Mouse (Mus musculus) heart, adult 18-20 months (tissue): ENCODE results near the gene H3f3a. TPM values are rescaled to one million over a fixed set of nuclear protein-coding genes. Genes with fewer than 3 reads are reported as not detected.

Experiments
- DNase-seq, 2 experiments: peaks; one replicate each; pipeline ENCODE4 v3.0.0; 2021 to 2022; ENCODE audit warnings: mixed read lengths in 1 of 2
- total RNA-seq, 2 experiments: library from RNA; stranded (reverse); gene quantifications; 2 replicates each; pipeline ENCODE4 v1.2.3; 2021

H3f3a gene
- total RNA-seq, 2 experiments from 2014 or later, result 363 to 405 TPM

- no peak for DNase-seq
Observed at GRCm38 (mm10) chr1:180823716-180824115, 10.0 kb upstream of the H3f3a start.

GRCm38 (mm10) chr1:180822276-180822675, 8.5 kb upstream of the H3f3a start:
- no peak for DNase-seq

GRCm38 (mm10) chr1:180821101-180821500, 7.4 kb upstream of the H3f3a start:
- no peak for DNase-seq

DNA sequence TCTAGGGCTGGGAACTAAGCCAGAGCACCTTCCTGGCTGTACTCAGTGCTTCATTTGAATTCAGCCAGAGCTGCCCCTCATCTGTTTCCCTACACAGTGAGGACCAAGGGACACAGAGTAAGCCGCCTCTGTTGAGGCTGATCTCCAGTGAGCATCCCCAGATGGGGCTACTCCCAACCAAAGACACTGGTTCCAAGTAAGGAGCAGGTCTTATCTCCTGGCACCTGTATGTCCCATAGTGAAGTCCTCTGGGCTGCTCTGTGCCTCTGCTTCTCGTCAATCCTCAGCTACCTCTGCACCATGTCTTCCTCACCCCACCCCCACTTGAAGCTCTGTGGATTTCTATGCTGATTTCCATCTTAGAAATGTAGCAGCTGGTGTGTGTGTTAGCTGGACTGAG, 4.3 kb upstream of the H3f3a start:
- no peak for DNase-seq

GRCm38 (mm10) chr1:180815371-180816024, 1.8 kb upstream of the H3f3a start:
- DNase-seq, result no peak

GRCm38 (mm10) chr1:180813409-180813884, 296 bp downstream of the H3f3a start:
- peak; percentile 97 for DNase-seq

- DNase-seq, result peak; percentile 72 to 82
Observed at GRCm38 (mm10) chr1:180812463-180813408, 1.0 kb downstream of the H3f3a start.

GRCm38 (mm10) chr1:180811596-180812462, 1.9 kb downstream of the H3f3a start:
- DNase-seq, result peak; percentile 25 to 50

DNA sequence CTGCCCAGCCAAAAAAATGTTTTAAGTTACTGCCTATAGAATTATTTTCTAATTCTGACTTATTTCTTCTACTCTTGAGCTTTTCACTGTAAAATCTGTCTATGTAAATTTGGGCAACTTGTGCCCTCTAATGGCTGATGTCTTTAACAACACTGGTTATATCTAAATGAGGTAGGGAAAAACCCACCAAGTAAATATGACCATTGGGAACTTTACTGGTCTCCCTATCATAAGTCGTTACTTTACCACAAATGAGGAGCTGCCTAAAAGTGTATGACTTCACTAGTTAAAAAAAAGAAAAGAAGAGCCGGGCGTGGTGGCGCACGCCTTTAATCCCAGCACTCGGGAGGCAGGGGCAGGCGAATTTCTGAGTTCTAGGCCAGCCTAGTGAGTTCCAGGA, 2.8 kb downstream of the H3f3a start:
- no peak for DNase-seq

DNA sequence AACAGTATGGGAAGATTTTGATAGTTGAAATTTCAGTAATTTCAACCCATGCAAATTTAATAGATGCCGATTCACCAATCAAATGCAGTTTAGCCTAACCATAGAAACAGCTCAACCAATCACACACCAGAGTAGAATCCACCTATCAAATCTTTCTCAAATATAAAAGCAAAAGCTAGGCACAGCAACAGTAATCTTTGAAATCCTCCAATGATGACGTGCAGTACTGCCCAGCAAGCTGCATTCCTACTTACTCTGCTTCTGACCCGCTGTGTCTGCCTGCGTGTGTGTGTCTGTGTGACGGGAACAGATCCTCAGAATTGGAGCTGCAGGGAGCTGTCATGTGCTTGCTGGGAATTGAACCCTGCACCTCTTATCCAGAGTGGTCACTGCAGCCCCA, 4.9 kb downstream of the H3f3a start:
- DNase-seq, result no peak

DNA sequence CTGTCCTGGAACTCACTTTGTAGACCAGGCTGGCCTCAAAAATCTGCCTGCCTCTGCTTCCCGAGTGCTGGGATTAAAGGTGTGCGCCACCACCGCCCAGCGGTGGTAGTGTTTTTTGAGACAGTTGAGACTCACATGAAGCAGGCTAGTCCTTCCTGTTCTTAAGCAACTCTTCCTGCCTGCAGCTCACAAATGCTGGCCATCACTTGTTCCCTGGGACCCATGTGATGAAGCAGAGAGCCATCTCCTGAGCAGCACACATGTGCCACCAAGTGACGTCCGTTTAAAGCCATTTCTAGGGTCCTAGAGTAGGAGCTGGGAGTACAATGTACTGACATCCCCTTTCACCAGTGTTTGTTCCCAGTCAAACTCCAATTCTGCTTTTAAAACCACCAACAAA, 9.9 kb downstream of the H3f3a start:
- no peak for DNase-seq

DNA sequence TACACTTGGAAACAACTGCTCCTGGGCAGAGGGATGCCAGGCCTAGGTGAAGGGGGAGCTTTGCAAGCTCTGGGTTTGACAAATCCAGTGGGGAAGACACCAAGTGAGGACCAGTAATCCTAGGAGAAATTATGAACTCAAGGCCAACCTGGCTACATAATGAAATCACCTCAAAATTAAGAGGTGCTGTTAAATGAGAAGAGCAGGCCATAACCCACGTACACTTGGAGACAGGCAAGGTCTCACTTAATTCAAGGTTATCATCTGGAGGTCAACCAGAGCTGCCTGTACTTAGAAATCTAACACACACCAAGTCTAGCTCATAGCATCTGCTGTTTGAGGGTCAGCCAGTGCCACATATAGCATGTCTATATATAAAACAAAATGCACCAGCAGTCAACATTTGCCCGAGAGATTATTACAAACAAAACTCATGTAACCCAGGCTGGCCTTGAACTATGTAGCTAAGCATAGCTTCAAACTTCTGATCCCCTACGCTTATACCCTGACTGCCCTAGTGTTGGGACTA, 12.2 kb downstream of the H3f3a start:
- no peak for DNase-seq

DNA sequence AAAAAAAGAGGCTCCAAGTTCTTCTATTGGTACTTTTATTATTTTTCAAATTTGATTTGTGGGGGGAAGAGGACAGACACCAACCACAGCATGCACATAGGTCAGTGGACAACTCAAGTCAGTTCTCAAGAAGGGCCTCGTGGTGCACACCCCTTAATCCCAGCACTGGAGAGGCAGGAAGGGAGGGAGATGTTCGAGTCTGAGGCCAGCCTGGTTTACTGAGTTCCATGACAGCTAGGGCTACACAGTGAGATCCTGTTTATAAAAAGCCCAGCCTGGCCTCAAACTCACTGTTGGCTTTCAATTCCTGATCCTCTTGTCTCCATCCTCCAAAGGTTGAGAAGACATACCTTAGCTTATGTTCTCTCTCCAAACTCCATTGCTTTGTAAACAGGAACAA, 12.9 kb downstream of the H3f3a start:
- DNase-seq, result no peak

- no peak for DNase-seq
Observed at GRCm38 (mm10) chr1:180800022-180800421, 13.7 kb downstream of the H3f3a start.

GRCm38 (mm10) chr1:180799253-180799652, 14.5 kb downstream of the H3f3a start:
- no peak for DNase-seq

DNA sequence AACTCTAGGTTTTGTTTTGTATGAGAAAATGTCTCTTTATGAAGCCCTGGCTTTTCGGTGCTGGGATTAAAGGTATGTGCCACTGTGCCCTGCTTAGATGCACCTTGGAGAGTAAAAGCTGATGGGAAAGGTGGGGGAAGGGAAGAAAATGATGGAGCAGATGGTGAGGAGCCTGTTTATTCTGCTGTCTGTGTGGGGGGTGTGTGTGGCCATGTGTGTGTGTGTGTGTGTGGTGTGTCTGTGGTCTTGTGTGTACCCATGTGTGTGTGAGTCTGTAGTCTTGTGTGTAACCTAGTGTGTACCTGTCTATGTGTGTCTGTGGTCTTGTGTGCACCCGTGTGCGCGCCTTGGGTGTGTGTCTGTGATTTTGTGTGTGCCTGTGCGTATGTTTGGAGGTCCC, 15.1 kb downstream of the H3f3a start:
- DNase-seq, result no peak

- DNase-seq, result no peak
Observed at GRCm38 (mm10) chr1:180794170-180794569, 19.6 kb downstream of the H3f3a start.

GRCm38 (mm10) chr1:180793445-180794117, 20.2 kb downstream of the H3f3a start:
- DNase-seq, result no peak

- no peak for DNase-seq
Observed at GRCm38 (mm10) chr1:180792814-180793213, 20.9 kb downstream of the H3f3a start.

- no peak for DNase-seq
Observed at GRCm38 (mm10) chr1:180791821-180792480, 21.8 kb downstream of the H3f3a start.

GRCm38 (mm10) chr1:180783580-180783928, 30.2 kb downstream of the H3f3a start:
- DNase-seq, result no peak
